Mouse (Mus musculus) liver, adult 2 months (tissue): ENCODE data around the gene Lrp3.

Experiments
- CTCF ChIP-seq: fragments of 200-500 bp; IDR thresholded peaks from 2 replicates; pipeline ENCODE4 v1.5.1; 2011; ENCODE audit warnings: low read depth, low read length, control low read depth
- POLR2A ChIP-seq: fragments of 200-500 bp; IDR thresholded peaks from 2 replicates; pipeline ENCODE4 v1.6.1; 2011; ENCODE audit warnings: low read length, control low read depth; ENCODE audit not compliant: insufficient read depth; ENCODE audit errors: extremely low read depth

DNA sequence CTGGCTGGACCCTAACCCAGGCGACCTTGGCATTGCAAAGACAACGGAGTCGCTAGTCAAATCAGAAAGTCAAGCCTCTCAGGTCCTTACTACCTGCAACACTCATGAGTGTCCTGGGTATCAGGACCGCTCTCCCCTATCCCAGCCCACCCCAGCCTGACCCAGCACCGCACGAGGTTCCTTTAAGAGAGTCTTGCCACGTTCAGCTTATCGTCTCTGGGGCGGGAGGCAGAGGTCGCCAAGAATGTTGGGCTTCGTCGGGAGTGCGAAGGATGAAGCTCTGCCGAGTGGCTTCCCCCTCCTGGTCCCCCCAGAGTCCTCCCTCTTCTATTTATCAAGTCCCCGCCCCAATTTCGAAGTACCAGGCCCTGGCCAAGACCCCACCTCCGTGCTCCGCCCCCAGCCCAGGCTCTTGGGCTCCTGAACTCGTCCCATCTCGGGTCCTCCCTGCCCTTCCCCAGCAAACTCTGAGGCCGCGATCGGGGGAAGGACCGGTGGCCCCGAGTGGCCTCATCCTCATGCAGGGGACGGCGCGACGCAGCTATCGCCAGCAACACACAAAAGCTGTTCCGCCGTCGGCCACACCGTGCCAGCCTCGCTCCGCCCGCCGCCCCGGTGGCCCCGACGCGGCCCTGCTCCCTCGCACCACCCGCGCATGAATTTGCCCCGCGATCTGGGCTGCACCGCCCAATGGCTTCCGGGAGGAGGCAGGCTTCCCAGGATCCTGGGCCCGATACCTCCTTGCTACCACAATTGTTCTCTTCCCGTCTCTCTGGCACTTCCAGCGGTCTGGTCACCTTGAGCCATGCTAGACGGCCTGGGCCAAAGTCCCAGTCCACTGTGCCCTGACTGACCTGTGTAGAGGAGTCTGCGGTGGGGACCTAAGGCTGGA is 30.2 kb downstream of the Lrp3 start:
- peak; percentile 76 for TF ChIP-seq CTCF
- no peak for TF ChIP-seq POLR2A
